Mouse (Mus musculus) ZHBTc4 (cell line): ENCODE data around the gene Lrfn4.
A peak's percentile ranks its signal among the peaks of the same experiment; 100 is the strongest.
"Not testable (repeated sequence)": the region's sequence is repeated elsewhere in the genome, so short reads cannot be mapped to it uniquely, and the experiment has no call there.

Source experiments
- DNase-seq: peaks from one replicate; pipeline ENCODE4 v3.0.0-alpha.2; 2011; ENCODE audit warnings: low read depth, low spot score

Gene Lrfn4

DNA sequence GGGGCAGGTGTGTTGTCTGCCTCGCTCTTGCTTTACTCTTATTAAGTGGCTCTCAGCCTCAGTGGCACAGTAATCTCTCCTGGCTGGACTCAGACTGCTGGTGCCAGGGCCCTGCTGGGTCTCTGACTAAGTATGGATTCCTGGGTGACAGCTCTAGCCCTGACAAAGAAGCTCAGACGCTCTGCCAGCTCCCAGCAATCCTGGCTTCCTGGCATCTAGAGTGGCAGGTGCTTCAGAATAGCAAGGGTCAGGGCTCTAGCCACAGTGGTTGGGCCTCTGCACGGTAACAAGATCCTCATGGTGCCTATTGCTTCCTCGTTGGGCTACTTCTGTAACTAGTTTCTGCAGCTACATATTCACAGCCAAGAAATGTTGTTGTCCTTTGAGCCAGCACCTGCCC lies 5.4 kb downstream of the Lrfn4 start:
- no peak for DNase-seq

DNA sequence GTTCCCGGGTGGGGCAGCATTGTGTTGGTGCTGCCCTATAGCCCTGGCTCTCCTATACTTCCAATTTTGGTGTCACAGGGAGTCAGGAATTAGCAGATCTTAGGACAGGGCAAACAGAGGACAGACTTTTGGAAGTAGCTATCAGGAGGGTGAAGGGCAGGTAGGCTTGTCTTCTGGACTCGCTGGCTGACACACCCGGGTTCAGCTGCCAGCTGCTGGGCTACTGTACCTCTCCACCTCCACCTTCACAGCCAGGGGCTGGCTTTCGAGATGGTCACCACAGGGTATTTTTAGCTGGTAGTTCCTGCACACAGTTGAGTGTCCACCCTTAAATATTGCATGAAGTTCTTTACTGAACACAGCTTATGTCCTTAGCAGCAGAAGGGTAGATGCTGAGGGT lies 7.0 kb downstream of the Lrfn4 start:
- no peak for DNase-seq

DNA sequence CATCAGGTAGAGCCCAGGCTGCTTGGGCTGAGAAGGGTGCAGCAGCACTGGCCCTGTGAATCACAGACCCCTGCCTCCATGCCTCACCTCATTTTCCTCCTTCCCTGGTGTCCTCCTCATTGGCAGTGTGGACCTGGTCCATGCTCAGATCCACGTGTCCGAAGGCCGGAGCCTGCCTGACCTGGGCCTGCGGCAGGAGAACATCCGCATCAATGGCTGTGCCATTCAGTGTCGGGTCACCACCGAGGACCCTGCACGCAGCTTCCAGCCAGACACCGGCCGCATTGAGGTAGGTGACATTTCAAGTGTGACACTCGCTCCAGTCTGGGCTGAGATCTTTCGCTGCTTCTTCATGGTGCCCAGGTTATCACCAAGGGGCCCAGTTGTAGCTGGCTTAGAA lies 8.1 kb downstream of the Lrfn4 start:
- no peak for DNase-seq

DNA sequence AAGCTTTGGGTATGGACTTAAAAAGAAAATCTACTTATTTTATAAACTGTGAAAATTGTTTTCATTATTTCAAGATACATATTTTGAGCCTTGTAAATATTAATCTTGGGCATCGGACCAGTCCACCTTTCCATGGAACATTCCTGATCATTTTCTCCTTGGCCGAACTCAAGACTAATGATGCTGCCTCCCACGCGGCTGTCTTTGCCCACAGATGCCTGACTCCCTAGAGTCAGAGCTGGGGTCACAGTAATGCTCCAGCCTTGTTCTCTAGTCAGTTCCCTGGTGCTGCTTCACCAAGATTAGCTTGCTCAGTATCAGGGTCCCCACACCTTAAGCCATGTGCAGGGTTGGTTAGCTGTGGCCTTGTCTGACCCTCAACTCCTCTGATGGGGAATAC lies 9.8 kb downstream of the Lrfn4 start:
- DNase-seq, result no peak

DNA sequence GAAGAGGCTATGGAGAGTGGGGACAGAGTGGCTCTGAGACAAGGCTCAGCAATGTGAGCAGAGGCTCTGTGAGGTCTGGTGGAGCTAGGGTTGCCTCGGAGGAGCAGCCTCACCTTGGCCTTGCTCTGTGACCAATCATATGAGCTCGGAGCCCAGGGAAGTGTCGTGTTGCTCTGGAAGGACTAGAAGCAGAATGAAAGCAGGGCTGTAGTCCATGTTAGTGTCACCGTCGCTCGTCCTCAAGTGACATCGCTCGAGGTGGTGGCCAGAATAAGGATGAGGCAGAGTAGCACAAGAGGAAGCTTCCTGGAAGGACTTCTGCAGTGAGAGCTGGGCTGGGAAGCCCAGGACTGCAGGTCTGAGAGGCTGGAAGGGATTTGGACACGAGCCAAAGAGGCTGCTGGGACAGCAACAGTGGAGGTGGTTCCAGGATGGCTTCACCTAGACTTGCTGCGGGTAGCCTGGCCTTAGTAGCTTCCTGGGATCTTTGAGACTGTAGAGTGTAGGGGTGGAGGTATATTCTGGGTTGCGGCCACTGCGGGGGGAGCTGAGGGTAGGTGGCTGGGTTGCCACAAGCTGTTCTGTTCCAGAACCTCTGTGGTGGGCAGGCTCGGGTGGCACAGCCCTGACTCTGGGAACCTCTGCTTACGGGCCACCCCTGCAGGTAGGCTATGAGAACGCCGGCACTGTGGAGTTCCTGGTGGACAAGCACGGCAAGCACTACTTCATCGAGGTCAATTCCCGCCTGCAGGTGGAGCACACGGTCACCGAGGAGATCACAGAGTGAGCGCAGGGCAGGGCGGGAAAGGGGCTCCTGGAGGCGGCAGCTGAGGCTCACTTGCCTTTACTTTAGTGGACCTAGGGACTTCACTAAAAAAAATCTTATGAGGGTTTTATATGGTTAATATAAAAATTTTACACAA lies 11.4 kb downstream of the Lrfn4 start:
- peak; percentile 87 for DNase-seq

DNA sequence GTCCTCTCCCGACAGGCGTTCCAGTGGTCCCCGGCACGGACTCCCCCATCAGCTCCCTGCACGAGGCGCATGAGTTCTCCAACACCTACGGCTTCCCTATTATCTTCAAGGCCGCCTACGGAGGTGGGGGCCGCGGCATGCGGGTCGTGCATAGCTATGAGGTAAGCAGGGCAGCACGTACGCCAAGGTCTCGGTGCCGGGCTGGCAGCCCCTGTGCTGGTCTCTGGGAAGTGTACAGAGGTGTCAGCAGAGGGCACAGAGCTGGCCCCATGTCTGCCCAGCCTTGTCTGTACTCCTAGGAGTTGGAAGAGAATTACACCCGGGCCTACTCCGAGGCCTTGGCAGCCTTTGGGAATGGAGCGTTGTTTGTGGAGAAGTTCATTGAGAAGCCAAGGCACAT lies 13.0 kb downstream of the Lrfn4 start:
- DNase-seq, result no peak

DNA sequence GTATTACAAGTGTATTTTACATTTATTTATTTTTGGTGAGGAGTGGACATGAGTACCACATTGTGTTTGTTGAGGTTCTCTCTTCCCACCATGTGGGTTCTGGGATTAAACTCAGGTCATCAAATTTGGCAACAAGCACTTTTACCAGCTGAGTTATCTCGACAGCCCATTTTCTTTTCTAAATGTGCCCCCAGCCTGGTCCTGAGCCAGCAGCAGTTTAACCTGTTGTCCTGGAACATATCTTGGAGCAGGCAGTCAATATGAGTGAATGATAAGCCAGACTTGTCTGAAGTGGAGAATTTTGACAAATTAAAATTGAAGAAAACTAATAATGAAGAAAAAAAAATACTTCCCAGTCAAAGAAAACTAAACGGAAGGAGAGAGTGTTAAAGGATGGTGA lies 19.4 kb downstream of the Lrfn4 start:
- no peak for DNase-seq

DNA sequence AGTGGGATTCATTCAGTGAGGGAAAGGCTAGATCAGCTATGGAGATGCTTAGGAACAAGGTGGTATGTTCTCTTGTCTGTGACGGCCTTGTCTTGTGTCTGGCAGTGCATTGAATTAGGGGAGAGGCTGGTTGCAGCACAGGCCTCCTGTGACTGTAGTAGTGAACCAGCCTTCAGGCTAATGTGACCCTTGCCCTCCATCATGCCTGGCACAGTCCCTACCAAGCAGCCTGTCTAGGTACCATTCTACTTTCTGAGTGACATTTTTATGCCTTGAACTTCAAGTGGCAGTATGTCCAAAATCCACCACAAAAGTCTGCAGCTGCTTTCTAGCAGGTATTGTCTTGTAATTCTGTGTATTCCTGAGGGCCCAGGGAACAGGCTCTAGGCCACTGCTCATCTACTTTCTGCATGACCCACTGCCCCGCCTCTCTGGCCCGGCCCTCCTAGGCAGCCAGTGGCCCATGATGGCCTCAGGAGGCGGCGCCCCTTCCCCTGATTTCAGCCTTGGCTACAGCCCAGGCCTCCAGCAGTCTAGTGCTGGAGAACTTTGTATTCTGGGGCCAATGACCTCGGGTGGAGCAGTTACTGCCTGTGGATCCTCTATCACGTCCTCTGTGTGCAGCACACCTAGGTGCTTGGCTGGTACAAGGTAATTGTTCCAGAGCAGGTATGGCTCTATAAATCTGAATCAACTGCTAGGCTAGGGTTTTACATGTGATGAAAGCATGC lies 21.5 kb downstream of the Lrfn4 start:
- DNase-seq, result no peak

DNA sequence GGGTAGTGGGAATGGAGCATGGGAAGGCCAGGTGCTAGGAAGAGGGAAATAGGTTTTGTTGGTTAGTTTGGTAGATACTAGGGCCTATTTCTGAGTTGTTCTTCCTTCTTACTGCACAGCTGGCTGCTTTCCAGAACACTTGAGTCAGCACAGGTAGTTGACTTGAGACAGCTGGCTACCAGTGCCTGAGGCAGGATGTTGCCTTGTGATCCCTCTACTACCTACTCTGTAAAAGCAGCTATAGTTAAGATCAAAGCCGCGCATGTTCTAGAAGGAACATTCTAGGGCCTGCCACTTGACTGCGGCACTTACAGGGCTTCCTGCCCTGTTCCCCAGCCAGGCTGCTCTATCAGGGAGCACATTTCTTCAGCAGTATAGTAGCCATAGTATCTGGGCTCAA lies 25.4 kb downstream of the Lrfn4 start:
- no peak for DNase-seq

DNA sequence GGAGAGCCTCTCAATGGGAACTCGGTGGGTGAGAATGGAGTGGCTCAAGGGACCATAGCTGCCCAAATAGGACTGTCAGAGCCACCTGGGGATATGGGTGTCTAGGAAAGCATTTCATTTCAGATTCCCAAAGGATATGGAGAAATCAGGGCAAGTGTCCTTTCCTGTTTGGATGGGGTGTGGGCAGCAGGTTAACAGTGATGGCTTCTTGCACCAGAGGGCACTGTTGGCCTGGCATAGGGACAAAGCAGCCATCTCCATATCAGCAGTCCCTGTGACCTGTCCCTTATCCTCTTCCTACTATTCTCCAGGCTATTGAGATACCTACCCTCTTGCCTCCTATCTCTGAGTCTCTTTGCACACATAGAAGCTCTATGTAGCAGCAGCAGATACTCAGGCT lies 26.4 kb downstream of the Lrfn4 start:
- DNase-seq, result no peak

DNA sequence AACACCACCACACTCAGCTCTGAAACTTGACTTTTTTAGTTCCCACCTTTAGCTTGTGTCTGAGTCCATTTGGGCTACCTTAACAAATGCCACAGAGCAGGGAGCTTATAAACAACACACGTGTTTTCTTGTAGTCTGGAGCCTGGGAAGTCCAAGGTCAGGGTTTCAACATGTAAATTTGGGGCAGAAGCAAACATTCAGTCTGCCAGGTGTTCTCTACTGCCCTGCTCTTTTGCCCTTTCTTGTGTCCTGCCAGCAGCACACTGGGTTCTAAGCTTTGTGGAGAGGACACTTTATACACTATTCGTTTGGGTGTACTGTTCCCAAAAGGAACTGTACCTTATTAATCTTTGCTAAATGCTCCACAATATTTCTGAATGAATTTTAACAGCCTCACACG lies 27.0 kb downstream of the Lrfn4 start:
- DNase-seq, result no peak

DNA sequence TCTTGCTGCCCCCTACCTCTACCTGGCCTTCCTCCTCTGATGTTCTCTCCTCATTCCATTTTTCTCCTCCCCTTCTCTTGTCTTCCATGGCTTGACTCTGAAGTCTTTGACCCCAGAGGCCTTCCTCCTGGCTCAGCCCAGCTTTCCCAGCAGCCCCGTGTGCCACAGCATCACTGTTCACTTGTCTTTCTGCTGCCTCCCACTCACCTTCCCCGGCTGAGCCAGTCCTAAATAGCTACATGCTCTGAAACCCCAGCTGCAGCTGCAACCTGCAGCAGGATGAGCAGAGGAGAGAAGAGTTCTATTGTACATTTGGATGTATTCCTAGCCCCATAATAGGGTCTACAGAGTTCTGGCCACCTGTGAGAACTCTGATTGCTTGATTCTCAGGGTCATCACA lies 28.0 kb downstream of the Lrfn4 start:
- DNase-seq, result no peak

DNA sequence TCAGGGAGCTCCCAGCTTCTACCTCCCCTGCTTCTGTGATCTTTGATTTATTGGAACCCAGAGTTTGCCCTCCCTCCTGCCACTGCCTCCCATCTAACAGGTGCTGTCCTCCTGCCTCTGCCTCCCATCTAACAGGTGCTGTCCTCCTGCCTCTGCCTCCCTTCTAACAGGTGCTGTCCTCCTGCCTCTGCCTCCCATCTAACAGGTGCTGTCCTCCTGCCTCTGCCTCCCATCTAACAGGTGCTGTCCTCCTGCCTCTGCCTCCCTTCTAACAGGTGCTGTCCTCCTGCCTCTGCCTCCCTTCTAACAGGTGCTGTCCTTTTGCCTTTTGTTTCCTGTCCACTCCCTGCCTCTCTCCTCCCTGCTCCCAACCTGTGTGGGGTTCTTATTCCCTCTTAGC lies 28.7 kb downstream of the Lrfn4 start:
- DNase-seq, result not testable (repeated sequence)

DNA sequence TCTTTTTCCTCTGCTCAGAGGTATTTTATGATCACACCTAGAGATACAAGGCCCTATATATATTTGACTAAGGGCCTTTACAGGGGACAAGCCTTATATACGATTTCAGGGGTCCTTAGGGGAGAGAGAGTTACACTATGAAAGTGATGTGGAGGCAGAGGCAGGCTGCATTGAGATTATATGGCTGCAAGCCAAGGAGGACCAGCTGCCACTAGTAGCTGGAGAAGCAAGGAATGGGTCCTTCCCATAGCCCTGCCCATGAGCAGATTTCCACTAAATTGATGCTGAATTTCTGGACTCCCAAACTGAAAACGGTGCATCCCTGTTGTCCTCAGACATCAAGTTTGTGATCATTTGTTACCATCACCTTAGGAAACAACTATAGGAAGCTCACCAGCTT lies 31.6 kb downstream of the Lrfn4 start:
- DNase-seq, result no peak

DNA sequence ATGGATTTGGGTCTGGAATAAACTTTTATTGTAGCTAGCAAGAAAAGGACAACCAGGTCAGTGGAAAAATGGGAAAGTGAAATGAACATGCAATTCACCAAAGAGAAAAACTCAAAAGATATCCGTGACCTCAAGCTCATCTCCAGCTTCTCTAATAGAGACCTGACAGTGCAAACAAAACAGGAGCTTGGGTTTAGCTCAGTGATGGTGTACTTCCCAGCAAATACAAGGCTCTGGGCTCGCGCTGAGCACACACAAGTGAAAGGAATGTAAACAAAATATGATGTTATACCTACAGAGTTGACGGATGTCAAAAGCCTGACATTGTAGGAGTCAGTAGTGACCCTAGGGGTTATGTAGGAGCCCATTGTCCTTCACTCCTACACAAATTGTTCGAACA lies 36.2 kb downstream of the Lrfn4 start:
- DNase-seq, result no peak

DNA sequence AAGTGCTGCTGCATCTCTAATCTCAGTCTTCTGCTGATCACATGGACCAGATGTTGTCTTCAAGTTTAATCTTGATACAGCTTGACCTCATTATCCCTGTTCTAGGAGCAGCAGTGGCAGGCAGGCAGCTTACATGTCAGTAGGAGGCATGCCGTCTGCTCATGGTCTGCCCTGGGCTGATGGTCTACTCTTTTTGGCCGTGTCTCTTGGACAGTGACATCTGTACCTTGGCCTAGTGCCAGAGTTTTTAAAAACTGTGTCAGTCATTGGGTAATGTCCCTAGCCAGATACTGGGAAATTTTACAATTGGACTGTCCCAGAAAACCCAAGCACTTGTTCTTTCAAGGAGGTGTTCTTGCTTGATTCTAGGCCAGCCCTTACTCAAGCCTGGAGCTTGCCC lies 36.7 kb downstream of the Lrfn4 start:
- no peak for DNase-seq

DNA sequence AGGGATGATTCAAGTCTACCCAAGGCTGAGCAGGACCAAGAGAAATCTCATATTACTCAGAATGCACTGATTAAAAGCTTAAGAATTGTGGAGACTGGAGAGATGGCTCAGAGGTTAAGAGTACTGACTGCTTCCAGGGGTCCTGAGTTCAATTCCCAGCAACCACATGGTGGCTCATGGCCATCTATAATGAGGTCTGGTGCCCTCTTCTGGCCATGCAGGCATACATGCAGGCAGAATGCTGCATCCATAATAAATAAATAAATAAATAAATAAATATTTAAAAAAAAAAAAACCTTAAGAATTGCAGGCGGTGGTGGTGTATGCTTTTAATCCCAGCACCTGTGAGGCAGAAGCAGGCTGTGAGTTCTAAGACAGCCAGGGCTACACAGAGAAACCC lies 42.2 kb downstream of the Lrfn4 start:
- DNase-seq, result no peak

DNA sequence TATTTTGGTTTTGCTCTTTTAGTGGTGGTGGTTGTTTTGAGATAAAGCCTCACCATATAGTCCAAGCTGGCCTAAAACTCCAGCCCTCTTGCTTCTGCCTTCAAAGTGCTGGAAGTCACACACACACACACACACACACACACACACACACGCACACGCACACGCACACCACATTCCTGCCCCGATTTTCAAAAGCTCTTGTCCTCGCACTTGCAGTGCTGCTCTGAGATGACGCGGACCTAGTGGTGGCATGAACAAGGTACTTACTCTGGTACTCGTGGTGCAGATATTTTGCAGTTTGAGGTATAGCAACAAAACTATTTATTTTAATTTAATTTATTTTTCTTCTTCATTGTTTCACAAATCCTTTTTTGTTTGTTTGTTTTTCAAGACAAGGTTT lies 43.0 kb downstream of the Lrfn4 start:
- DNase-seq, result no peak

DNA sequence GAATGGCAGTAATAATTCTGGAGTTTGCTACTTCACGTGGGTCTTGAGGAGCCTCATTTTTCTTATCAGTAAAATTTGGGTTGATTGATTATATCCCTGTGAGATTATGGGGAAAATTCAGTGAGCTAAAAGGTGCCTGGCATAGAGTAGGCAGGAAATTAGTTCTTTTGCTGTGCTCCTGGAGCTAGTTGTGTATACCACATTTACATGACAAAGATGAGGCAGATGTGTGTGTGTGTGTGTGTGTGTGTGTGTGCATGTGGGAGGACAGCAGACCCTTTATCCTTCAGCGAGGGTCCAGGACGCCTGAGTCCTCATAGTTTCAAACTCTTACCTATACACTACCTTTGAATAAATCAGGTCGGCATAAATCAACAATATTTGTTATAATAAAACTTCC lies 43.4 kb downstream of the Lrfn4 start:
- no peak for DNase-seq

DNA sequence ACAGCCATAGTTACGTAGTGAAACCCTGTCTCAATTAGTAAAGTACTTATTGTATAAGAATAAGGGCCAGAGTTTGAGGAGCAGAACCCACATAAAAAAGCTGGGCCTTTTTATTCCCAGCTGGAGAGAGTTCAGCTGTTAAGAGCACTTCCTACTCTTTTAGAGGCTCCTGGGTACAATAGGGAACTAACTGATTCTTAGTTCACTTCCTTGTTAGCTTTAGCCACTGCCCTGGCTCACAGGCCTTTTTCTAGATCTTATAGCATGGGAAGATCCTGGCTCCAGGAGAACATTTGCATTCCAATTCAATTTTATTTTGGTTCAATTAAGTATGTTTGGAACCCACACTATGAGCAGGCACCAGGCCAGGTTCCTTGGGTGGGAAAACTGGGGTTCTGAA lies 43.8 kb downstream of the Lrfn4 start:
- DNase-seq, result no peak

DNA sequence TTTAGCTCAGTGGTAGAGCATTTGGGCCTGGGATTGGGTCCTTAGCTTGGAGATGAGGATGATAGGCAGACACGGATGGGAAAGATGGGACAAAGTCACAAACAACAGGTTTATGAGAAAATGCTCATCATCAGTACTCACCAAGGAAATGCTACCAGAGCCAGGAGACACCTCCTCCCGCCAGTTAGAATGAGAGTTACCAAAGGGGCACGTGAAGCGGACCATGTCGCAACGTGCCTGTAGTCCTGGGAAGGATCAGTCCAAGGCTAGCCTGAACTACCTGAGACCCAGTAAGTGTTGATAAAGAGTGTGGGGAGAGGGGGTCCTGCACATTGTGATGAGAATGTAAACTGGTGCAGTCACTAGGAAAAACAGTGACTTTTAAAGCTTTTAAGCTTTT lies 44.7 kb downstream of the Lrfn4 start:
- DNase-seq, result no peak

DNA sequence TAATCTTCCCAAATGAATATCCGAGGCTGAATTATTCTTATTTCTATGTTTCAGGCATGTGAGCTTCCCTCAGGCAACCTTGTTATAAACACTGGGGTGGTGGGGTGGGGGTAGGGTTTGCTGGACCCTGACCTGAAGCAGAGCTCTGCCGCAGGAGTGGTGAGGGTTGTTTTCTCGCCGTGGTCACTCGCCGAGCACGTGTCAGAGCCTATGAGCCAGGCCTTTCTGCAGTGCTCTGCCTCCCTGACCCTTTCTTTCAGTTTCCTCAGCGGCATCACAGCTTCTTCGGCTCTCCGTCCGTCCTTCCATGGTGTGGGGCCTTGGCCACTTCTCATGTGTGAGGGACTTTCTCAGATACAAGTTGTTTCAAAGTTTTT lies 45.2 kb downstream of the Lrfn4 start:
- DNase-seq, result no peak
